Mouse (Mus musculus): Measurements from ENCODE around the gene Tmprss5. TPM values are rescaled to one million over a fixed set of nuclear protein-coding genes. Genes with fewer than 3 reads are reported as not detected.

The Tmprss5 gene
- total RNA-seq, 2 experiments from 2014 or later: not detected

Other genes with a start within 250 kb of the Tmprss5 start
- 1.9 and 3.0 TPM in 2 replicates for gene Zbtb16, start 245.0 kb upstream of the Tmprss5 start, total RNA-seq (2015)
- gene Zbtb16, start 245.0 kb upstream of the Tmprss5 start, total RNA-seq (2017): 2.2 and 2.7 TPM in 2 replicates
- not detected in 2 replicates for gene Htr3a, start 170.2 kb upstream of the Tmprss5 start, total RNA-seq (2015)
- gene Htr3a, start 170.2 kb upstream of the Tmprss5 start, total RNA-seq (2017): not detected in 2 replicates
- gene Htr3b, start 116.3 kb upstream of the Tmprss5 start, total RNA-seq (2015): not detected in 2 replicates
- gene Htr3b, start 116.3 kb upstream of the Tmprss5 start, total RNA-seq (2017): not detected in 2 replicates
- 5.9 and 12.6 TPM in 2 replicates for gene Usp28, start 95.9 kb upstream of the Tmprss5 start, total RNA-seq (2015)
- gene Usp28, start 95.9 kb upstream of the Tmprss5 start, total RNA-seq (2017): 6.2 and 10.8 TPM in 2 replicates
- gene Zw10, start 25.6 kb upstream of the Tmprss5 start, total RNA-seq (2015): 18.6 and 20.9 TPM in 2 replicates
- gene Zw10, start 25.6 kb upstream of the Tmprss5 start, total RNA-seq (2017): 25.1 and 25.8 TPM in 2 replicates
- not detected in 2 replicates for gene Gm4894, start 169.3 kb downstream of the Tmprss5 start, total RNA-seq (2015)
- not detected in 2 replicates for gene Gm4894, start 169.3 kb downstream of the Tmprss5 start, total RNA-seq (2017)